15 mouse cellular contexts compared by ENCODE assay signal in genomic region chr12:28686199-28686879, GRCm38 (mm10). TPM values are rescaled to one million over a fixed set of nuclear protein-coding genes. Genes with fewer than 3 reads are reported as not detected.
DNase-seq lines count a peak whose midpoint lies in the region; ATAC-seq and TF ChIP-seq lines count a peak whose summit lies in the region.
"Had no signal": no experiment of that assay in that cellular context is flagged by ENCODE, and none has a peak within 500 bp of the region (broad histone marks: within the 10 kb centered on the region; RNA-seq: fewer than 3 reads in every experiment).

No protein-coding gene starts in this region.

- 57% methylated on average over 8 of the region's 8 CpGs for WGBS in embryonic facial prominence, embryonic 10.5 days
- 41% methylated on average over 8 of the region's 8 CpGs for WGBS in intestine, postnatal 0 days
- WGBS in neural tube, embryonic 14.5 days = 39% methylated on average over 8 of the region's 8 CpGs
- WGBS in heart, embryonic 11.5 days (ENCODE audit: insufficient replicate concordance) = 78% methylated on average over 8 of the region's 8 CpGs

- H3K9me3 ChIP-seq in embryonic facial prominence, embryonic 10.5 days = no peaks in the 10 kb centered on the region
- H3K9me3 ChIP-seq in intestine, postnatal 0 days (ENCODE audit: control insufficient read depth) = no peaks in the 10 kb centered on the region
- H3K9me3 ChIP-seq in neural tube, embryonic 14.5 days (ENCODE audit: control insufficient read depth, low read length) = no peaks in the 10 kb centered on the region
- no peaks in the 10 kb centered on the region for H3K9me3 ChIP-seq in heart, embryonic 11.5 days (replicated peaks; ENCODE audit: control insufficient read depth, low read length)
- H3K9me3 ChIP-seq: embryonic facial prominence, embryonic 13.5 days had no signal

- H3K27me3 ChIP-seq in embryonic facial prominence, embryonic 10.5 days (replicated peaks; ENCODE audit: low read depth, poor library complexity, severe bottlenecking) = no peaks in the 10 kb centered on the region
- H3K27me3 ChIP-seq in intestine, postnatal 0 days (replicated peaks; ENCODE audit: control insufficient read depth, insufficient read depth, low read length) = no peaks in the 10 kb centered on the region
- H3K27me3 ChIP-seq in neural tube, embryonic 14.5 days (ENCODE audit: control insufficient read depth, insufficient read depth, low read length) = no peaks in the 10 kb centered on the region
- no peaks in the 10 kb centered on the region for H3K27me3 ChIP-seq in heart, embryonic 11.5 days (ENCODE audit: control insufficient read depth, insufficient read depth, low read length)
- H3K27me3 ChIP-seq: embryonic facial prominence, embryonic 13.5 days had no signal

- peaks cover 59% of the 10 kb centered on the region for H3K36me3 ChIP-seq in embryonic facial prominence, embryonic 10.5 days (replicated peaks)
- H3K36me3 ChIP-seq in intestine, postnatal 0 days (ENCODE audit: control insufficient read depth, insufficient read depth) = peaks cover 21% of the 10 kb centered on the region
- H3K36me3 ChIP-seq in neural tube, embryonic 14.5 days (ENCODE audit: control insufficient read depth, insufficient read depth, low read length) = peaks cover 10% of the 10 kb centered on the region
- H3K36me3 ChIP-seq in heart, embryonic 11.5 days (ENCODE audit: control insufficient read depth, insufficient read depth, low read length) = peaks cover 12% of the 10 kb centered on the region

- peaks cover 7% of the 10 kb centered on the region; the same call in 1 of the 2 replicates for H3K4me1 ChIP-seq in embryonic facial prominence, embryonic 10.5 days
- H3K4me1 ChIP-seq in intestine, postnatal 0 days (replicated peaks; ENCODE audit: control insufficient read depth, insufficient read depth, low read length) = no peaks in the 10 kb centered on the region
- H3K4me1 ChIP-seq in neural tube, embryonic 14.5 days (ENCODE audit: control insufficient read depth, insufficient read depth, low read length) = no peaks in the 10 kb centered on the region
- H3K4me1 ChIP-seq in heart, embryonic 11.5 days (ENCODE audit: control insufficient read depth, insufficient read depth, low read length) = no peaks in the 10 kb centered on the region
- H3K4me1 ChIP-seq: embryonic facial prominence, embryonic 13.5 days had no signal

- H3K27ac ChIP-seq in layer of hippocampus, adult 2 months = peak overlapping the region; percentile 75
- peak overlapping the region; percentile 24; the same call in 1 of the 2 replicates for H3K27ac ChIP-seq in embryonic facial prominence, embryonic 10.5 days (replicated peaks)
- peak overlapping the region; percentile 54; the same call in 1 of the 2 replicates for H3K27ac ChIP-seq in intestine, postnatal 0 days (ENCODE audit: low read depth, low read length)
- peak overlapping the region; percentile 30; the same call in 1 of the 2 replicates for H3K27ac ChIP-seq in neural tube, embryonic 14.5 days (ENCODE audit: low read depth, low read length)
- no peak overlapping the region for H3K27ac ChIP-seq in heart, embryonic 11.5 days (ENCODE audit: low read depth, low read length)
- H3K27ac ChIP-seq: embryonic facial prominence, embryonic 13.5 days had no signal

- TF ChIP-seq CTCF in layer of hippocampus, adult 2 months (conservative IDR thresholded peaks at IDR 0.05) = no peak
- TF ChIP-seq CTCF in intestine, postnatal 0 days (IDR thresholded peaks at IDR 0.05; ENCODE audit: low read depth) = no peak

- H3K9ac ChIP-seq in intestine, postnatal 0 days (ENCODE audit: low read depth, low read length) = no peak overlapping the region
- H3K9ac ChIP-seq in neural tube, embryonic 14.5 days (replicated peaks; ENCODE audit: low read depth, low read length) = no peak overlapping the region
- no peak overlapping the region for H3K9ac ChIP-seq in heart, embryonic 11.5 days (ENCODE audit: low read depth, low read length)
- H3K9ac ChIP-seq: embryonic facial prominence, embryonic 13.5 days; lung, embryonic 14.5 days had no signal

- peak; percentile 72 for ATAC-seq in intestine, postnatal 0 days
- ATAC-seq in neural tube, embryonic 14.5 days (ENCODE audit: low read depth) = no peak
- ATAC-seq in heart, embryonic 11.5 days (replicated peaks; ENCODE audit: insufficient number of reproducible peaks, low FRiP score, low TSS enrichment) = no peak

- DNase-seq in layer of hippocampus, adult 2 months (ENCODE audit: low spot score in 2 of 2) = no peak
- DNase-seq in layer of hippocampus, adult 18-20 months (ENCODE audit: low spot score in 2 of 2) = no peak
- DNase-seq in embryonic facial prominence, embryonic 10.5 days (ENCODE audit: low spot score) = no peak
- no peak for DNase-seq in adrenal gland, postnatal 10 days
- DNase-seq: adrenal gland, adult 8-10 months; cerebellum, postnatal 25 days; heart, postnatal 4 days; kidney, adult 8-10 months; lung, embryonic 14.5 days; thymus, postnatal 14 days had no signal

- no peak overlapping the region for H3K4me3 ChIP-seq in layer of hippocampus, adult 2 months
- H3K4me3 ChIP-seq in embryonic facial prominence, embryonic 10.5 days = no peak overlapping the region
- H3K4me3 ChIP-seq in intestine, postnatal 0 days (ENCODE audit: low read depth, low read length) = no peak overlapping the region
- H3K4me3 ChIP-seq in neural tube, embryonic 14.5 days (ENCODE audit: low read depth, low read length) = no peak overlapping the region
- H3K4me3 ChIP-seq in heart, embryonic 11.5 days (ENCODE audit: low read depth, low read length) = no peak overlapping the region
- H3K4me3 ChIP-seq: embryonic facial prominence, embryonic 13.5 days; myocyte had no signal

- H3K4me2 ChIP-seq in intestine, postnatal 0 days (replicated peaks; ENCODE audit: low read depth) = peak overlapping the region; percentile 9; the same call in 1 of the 2 replicates
- H3K4me2 ChIP-seq in neural tube, embryonic 14.5 days (ENCODE audit: low read depth, low read length) = no peak overlapping the region
- H3K4me2 ChIP-seq in heart, embryonic 11.5 days = no peak overlapping the region
- H3K4me2 ChIP-seq: embryonic facial prominence, embryonic 13.5 days; lung, embryonic 14.5 days had no signal

RNA-seq across cellular contexts. Expression of gene Adi1, which starts 11.3 kb away (rescaled TPM):
- total RNA-seq in layer of hippocampus, adult 2 months (2021) = 10 to 100 TPM; 37.0 to 41.0 TPM
- 10 to 100 TPM; 41.9 to 44.4 TPM for total RNA-seq in layer of hippocampus, adult 18-20 months (2021)
- 56.9 and 62.2 TPM in 2 replicates for polyA plus RNA-seq in embryonic facial prominence, embryonic 10.5 days (2016; fragmentation: Nextera tagmentation; extraction: Ambion mirVana)
- 85.9 TPM in 2 replicates for polyA plus RNA-seq in intestine, postnatal 0 days (2015; fragmentation: Nextera tagmentation; extraction: Ambion mirVana)
- polyA plus RNA-seq in neural tube, embryonic 14.5 days (2014; fragmentation: Nextera tagmentation; extraction: Ambion mirVana) = 25.4 and 26.7 TPM in 2 replicates
- polyA plus RNA-seq in heart, embryonic 11.5 days (2014; fragmentation: Nextera tagmentation; extraction: Ambion mirVana) = 44.7 and 46.2 TPM in 2 replicates
- total RNA-seq in adrenal gland, postnatal 10 days (2021) = 10 to 100 TPM; 55.4 to 62.9 TPM

RNA-seq across cellular contexts. Expression of gene Rnaseh1, which starts 36.9 kb away (rescaled TPM):
- total RNA-seq in layer of hippocampus, adult 2 months (2021) = 10 to 100 TPM; 12.8 to 14.3 TPM
- total RNA-seq in layer of hippocampus, adult 18-20 months (2021) = 10 to 100 TPM; 13.7 to 14.0 TPM
- 34.3 and 35.1 TPM in 2 replicates for polyA plus RNA-seq in embryonic facial prominence, embryonic 10.5 days (2016; fragmentation: Nextera tagmentation; extraction: Ambion mirVana)
- polyA plus RNA-seq in intestine, postnatal 0 days (2015; fragmentation: Nextera tagmentation; extraction: Ambion mirVana) = 12.4 and 13.8 TPM in 2 replicates
- 19.5 and 21.7 TPM in 2 replicates for polyA plus RNA-seq in neural tube, embryonic 14.5 days (2014; fragmentation: Nextera tagmentation; extraction: Ambion mirVana)
- 18.1 and 20.2 TPM in 2 replicates for polyA plus RNA-seq in heart, embryonic 11.5 days (2014; fragmentation: Nextera tagmentation; extraction: Ambion mirVana)
- total RNA-seq in adrenal gland, postnatal 10 days (2021) = 10 to 100 TPM; 12.4 to 12.7 TPM

RNA-seq across cellular contexts. Expression of gene Rps7, which starts 50.6 kb away (rescaled TPM):
- total RNA-seq in layer of hippocampus, adult 2 months (2021) = 100 to 1,000 TPM; 301 to 311 TPM
- total RNA-seq in layer of hippocampus, adult 18-20 months (2021) = 100 to 1,000 TPM; 303 to 306 TPM
- 685 and 712 TPM in 2 replicates for polyA plus RNA-seq in embryonic facial prominence, embryonic 10.5 days (2016; fragmentation: Nextera tagmentation; extraction: Ambion mirVana)
- 486 and 504 TPM in 2 replicates for polyA plus RNA-seq in intestine, postnatal 0 days (2015; fragmentation: Nextera tagmentation; extraction: Ambion mirVana)
- polyA plus RNA-seq in neural tube, embryonic 14.5 days (2014; fragmentation: Nextera tagmentation; extraction: Ambion mirVana) = 537 and 647 TPM in 2 replicates
- 591 and 599 TPM in 2 replicates for polyA plus RNA-seq in heart, embryonic 11.5 days (2014; fragmentation: Nextera tagmentation; extraction: Ambion mirVana)
- 100 to 1,000 TPM; 512 to 544 TPM for total RNA-seq in adrenal gland, postnatal 10 days (2021)
